Mouse (Mus musculus): ENCODE data around the gene Asap3.

Gene Asap3

DNA sequence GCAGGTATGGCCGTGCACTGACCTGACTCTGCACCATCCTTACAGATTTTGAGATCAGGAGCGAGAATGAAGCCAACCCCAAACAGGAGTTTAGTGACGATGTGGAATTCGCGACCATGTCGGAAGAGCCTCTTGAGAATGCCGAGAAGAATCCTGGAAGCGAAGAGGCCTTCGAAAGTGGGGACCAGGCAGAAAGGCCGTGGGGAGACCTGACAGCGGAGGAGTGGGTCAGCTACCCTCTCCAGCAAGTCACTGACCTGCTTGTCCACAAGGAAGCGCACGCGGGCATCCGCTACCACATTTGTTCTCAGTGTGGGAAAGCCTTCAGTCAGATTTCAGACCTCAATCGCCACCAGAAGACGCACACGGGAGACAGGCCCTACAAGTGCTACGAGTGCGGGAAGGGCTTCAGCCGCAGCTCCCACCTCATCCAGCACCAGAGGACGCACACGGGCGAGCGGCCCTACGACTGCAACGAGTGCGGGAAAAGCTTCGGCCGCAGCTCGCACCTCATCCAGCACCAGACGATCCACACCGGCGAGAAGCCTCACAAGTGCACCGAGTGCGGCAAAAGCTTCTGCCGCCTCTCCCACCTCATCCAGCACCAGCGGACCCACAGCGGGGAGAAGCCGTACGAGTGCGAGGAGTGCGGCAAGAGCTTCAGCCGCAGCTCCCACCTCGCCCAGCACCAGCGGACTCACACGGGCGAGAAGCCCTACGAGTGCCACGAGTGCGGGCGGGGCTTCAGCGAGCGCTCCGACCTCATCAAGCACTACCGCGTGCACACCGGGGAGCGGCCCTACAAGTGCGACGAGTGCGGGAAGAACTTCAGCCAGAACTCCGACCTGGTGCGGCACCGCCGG, 84.0 kb downstream of the Asap3 start:
- in situ Hi-C loops (cut with MboI, MseI): no loop called here

DNA sequence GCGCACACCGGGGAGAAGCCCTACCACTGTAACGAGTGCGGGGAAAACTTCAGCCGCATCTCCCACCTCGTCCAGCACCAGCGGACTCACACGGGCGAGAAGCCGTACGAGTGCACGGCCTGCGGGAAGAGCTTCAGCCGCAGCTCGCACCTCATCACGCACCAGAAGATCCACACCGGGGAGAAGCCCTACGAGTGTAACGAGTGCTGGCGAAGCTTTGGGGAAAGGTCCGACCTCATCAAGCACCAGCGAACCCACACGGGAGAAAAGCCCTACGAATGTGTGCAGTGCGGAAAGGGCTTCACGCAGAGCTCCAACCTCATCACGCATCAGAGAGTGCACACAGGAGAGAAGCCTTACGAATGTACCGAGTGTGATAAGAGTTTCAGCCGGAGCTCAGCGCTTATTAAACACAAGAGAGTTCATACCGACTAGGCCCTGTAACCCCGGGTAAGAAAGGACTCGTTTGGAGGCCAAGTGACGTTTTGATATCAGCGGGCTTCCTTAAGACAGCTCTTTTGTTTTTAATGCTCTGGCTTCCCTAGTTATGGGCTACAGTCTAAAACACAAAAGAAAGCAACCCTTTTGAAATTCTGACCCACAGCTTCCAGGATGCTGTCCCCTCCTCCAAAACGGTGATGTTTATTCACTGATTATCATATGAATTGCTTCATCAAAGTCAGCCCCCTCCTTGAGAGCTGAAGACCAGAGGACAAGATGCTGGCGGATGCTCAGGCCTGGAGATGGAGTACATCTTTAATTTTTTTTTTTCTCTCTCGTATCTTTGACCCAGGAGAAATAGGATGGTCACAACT, 84.8 kb downstream of the Asap3 start:
- in situ Hi-C loops (cut with MboI, MseI): no loop called here

DNA sequence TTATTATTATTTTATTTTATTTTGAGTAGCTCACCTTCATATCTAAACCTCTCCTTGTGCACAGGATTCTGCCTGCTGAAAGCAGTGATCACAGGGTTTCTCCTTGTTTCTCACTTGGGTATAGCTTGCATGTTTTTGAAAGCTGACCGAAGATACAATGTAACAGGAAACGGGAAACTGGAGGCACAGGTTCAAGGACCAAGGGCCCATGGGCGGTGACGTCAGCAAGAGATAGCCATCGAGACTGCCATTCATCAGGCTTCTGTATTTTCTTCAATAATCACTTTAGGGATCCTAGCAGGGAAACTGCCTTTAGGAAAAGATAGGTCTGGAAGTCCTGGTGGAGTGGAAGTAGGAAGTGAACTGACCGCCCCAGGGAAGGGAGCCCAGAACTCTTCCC, 85.5 kb downstream of the Asap3 start:
- in situ Hi-C loops (cut with MboI, MseI): no loop called here

Data from regulatory T cell (primary cell).